Mouse (Mus musculus) small intestine, adult 2 months (tissue): ENCODE data around the gene Jph4.

Source experiments
- CTCF ChIP-seq: fragments of 200-500 bp; IDR thresholded peaks from 2 replicates; pipeline ENCODE4 v1.5.1; 2012; ENCODE audit warnings: low read depth, mild to moderate bottlenecking, control low read depth, inconsistent platforms, low read length, moderate library complexity, mixed read lengths; ENCODE audit not compliant: insufficient replicate concordance, insufficient read length; ENCODE audit errors: extremely low read depth
- POLR2A ChIP-seq: fragments of 200-500 bp; IDR thresholded peaks from 2 replicates; pipeline ENCODE4 v1.6.1; 2012; ENCODE audit warnings: low read depth, mild to moderate bottlenecking, control low read depth, inconsistent platforms, low read length, moderate library complexity

GRCm38 (mm10) chr14:55074416-55074815 lies 42.3 kb downstream of the Jph4 start:
- TF ChIP-seq POLR2A (no peak), CTCF (no peak)
